Mouse (Mus musculus) MEL (cell line): Measurements from ENCODE around the gene Taok1. TPM values are rescaled to one million over a fixed set of nuclear protein-coding genes. Genes with fewer than 3 reads are reported as not detected.

Source experiments
- DNase-seq: peaks from one replicate; pipeline ENCODE4 v3.0.0; 2011; ENCODE audit warnings: low read depth, low spot score
- H3K27ac ChIP-seq: 2 replicates; pipeline ENCODE4 v1.5.1; 2012; ENCODE audit warnings: low read depth, mild to moderate bottlenecking, control low read depth, low read length, moderate library complexity; ENCODE audit not compliant: control insufficient read depth
- H3K27me3 ChIP-seq, 2 experiments: fragments of 150-350 bp in 1 of 2; sonication (generic) in 1 of 2; 2 replicates each; pipeline ENCODE4 v1.6.1; 2012; ENCODE audit warnings: low read length in 2 of 2, mild to moderate bottlenecking in 2 of 2, improper control_type of control experiment in 1 of 2, moderate library complexity in 1 of 2; ENCODE audit not compliant: insufficient read depth in 2 of 2, control insufficient read depth in 1 of 2
- H3K36me3 ChIP-seq, 2 experiments: 2 replicates each; pipeline ENCODE4 v1.6.1; 2012 to 2014; ENCODE audit warnings: low read length in 2 of 2, improper control_type of control experiment in 1 of 2, inconsistent platforms in 1 of 2, mild to moderate bottlenecking in 1 of 2; ENCODE audit not compliant: insufficient read depth in 2 of 2, control insufficient read depth in 1 of 2
- H3K4me1 ChIP-seq, 2 experiments: fragments of 150-350 bp in 1 of 2; sonication (generic) in 1 of 2; 2 replicates each; pipeline ENCODE4 v1.6.1; 2012; ENCODE audit warnings: low read length in 2 of 2, improper control_type of control experiment in 1 of 2, mild to moderate bottlenecking in 1 of 2; ENCODE audit not compliant: insufficient read depth in 2 of 2, control insufficient read depth in 1 of 2
- H3K4me3 ChIP-seq, 2 experiments: fragments of 150-350 bp in 1 of 2; sonication (generic) in 1 of 2; 2 replicates each; pipeline ENCODE4 v1.5.1; 2012; ENCODE audit warnings: low read depth in 2 of 2, low read length in 2 of 2, mild to moderate bottlenecking in 2 of 2, moderate library complexity in 2 of 2, control low read depth in 1 of 2, improper control_type of control experiment in 1 of 2; ENCODE audit not compliant: control insufficient read depth in 1 of 2, insufficient read depth in 1 of 2
- H3K79me2 ChIP-seq: 2 replicates; pipeline ENCODE4 v1.6.1; 2012; ENCODE audit warnings: mild to moderate bottlenecking, low read length, moderate library complexity; ENCODE audit not compliant: control insufficient read depth, poor library complexity, insufficient read depth
- H3K9ac ChIP-seq: 2 replicates; pipeline ENCODE4 v1.6.1; 2012; ENCODE audit warnings: low read depth, mild to moderate bottlenecking, control low read depth, low read length, moderate library complexity; ENCODE audit not compliant: control insufficient read depth, poor library complexity, severe bottlenecking
- H3K9me3 ChIP-seq: fragments of 150-350 bp; sonication (generic); replicated peaks from 2 replicates; pipeline ENCODE4 v1.6.1; 2012; ENCODE audit warnings: mild to moderate bottlenecking, low read length, improper control_type of control experiment, moderate library complexity; ENCODE audit not compliant: insufficient read depth
- BHLHE40 ChIP-seq: IDR thresholded peaks from 2 replicates; pipeline ENCODE4 v1.6.1; 2012; ENCODE audit warnings: low read depth, mild to moderate bottlenecking, inconsistent platforms, low read length, improper control_type of control experiment, borderline replicate concordance
- CHD1 ChIP-seq: IDR thresholded peaks from 2 replicates; pipeline ENCODE4 v1.6.1; 2012; ENCODE audit warnings: low read depth, mild to moderate bottlenecking, inconsistent platforms, low read length, improper control_type of control experiment
- CHD2 ChIP-seq: IDR thresholded peaks from 2 replicates; pipeline ENCODE4 v1.6.1; 2011; ENCODE audit warnings: low read length, improper control_type of control experiment
- CTCF ChIP-seq, 3 experiments: IDR thresholded peaks in 2 of 3; conservative IDR thresholded peaks in 1 of 3; 2 replicates each; pipeline ENCODE4 v1.5.1; 2011 to 2012; ENCODE audit warnings: low read length in 3 of 3, low read depth in 2 of 3, mild to moderate bottlenecking in 2 of 3, improper control_type of control experiment in 1 of 3, inconsistent platforms in 1 of 3, mixed read lengths in 1 of 3, moderate library complexity in 1 of 3; ENCODE audit not compliant: control insufficient read depth in 1 of 3, insufficient read depth in 1 of 3, poor library complexity in 1 of 3, severe bottlenecking in 1 of 3
- E2F4 ChIP-seq: IDR thresholded peaks from 2 replicates; pipeline ENCODE4 v1.6.1; 2011; ENCODE audit warnings: low read depth, low read length, improper control_type of control experiment, borderline replicate concordance
- ELF1 ChIP-seq: IDR thresholded peaks from 2 replicates; pipeline ENCODE4 v1.6.1; 2014; ENCODE audit warnings: low read depth, mild to moderate bottlenecking, inconsistent platforms, low read length, improper control_type of control experiment, moderate library complexity
- EP300 ChIP-seq, 2 experiments: IDR thresholded peaks; 2 replicates each; pipeline ENCODE4 v1.6.1; 2011; ENCODE audit warnings: improper control_type of control experiment in 2 of 2, low read length in 2 of 2, low read depth in 1 of 2, mild to moderate bottlenecking in 1 of 2
- ETS1 ChIP-seq: IDR thresholded peaks from 2 replicates; pipeline ENCODE4 v1.6.1; 2012; ENCODE audit warnings: low read depth, mild to moderate bottlenecking, inconsistent platforms, low read length, improper control_type of control experiment, moderate library complexity
- GABPA ChIP-seq: IDR thresholded peaks from 2 replicates; pipeline ENCODE4 v1.6.1; 2012; ENCODE audit warnings: low read depth, mild to moderate bottlenecking, inconsistent platforms, low read length, improper control_type of control experiment, moderate library complexity
- GATA1 ChIP-seq: IDR thresholded peaks from 2 replicates; pipeline ENCODE4 v1.6.1; 2011; ENCODE audit warnings: low read depth, low read length, improper control_type of control experiment
- HCFC1 ChIP-seq: IDR thresholded peaks from 2 replicates; pipeline ENCODE4 v1.6.1; 2012; ENCODE audit warnings: low read depth, mild to moderate bottlenecking, inconsistent platforms, low read length, improper control_type of control experiment, moderate library complexity
- JUND ChIP-seq: IDR thresholded peaks from 2 replicates; pipeline ENCODE4 v1.6.1; 2011; ENCODE audit warnings: low read depth, mild to moderate bottlenecking, improper control_type of control experiment, low read length
- MAFK ChIP-seq: IDR thresholded peaks from 2 replicates; pipeline ENCODE4 v1.6.1; 2011; ENCODE audit warnings: low read depth, mild to moderate bottlenecking, low read length, improper control_type of control experiment, borderline replicate concordance
- MAZ ChIP-seq: IDR thresholded peaks from 2 replicates; pipeline ENCODE4 v1.6.1; 2012; ENCODE audit warnings: low read depth, mild to moderate bottlenecking, inconsistent platforms, low read length, improper control_type of control experiment
- MEF2A ChIP-seq: IDR thresholded peaks from 2 replicates; pipeline ENCODE4 v1.6.1; 2014; ENCODE audit warnings: low read depth, mild to moderate bottlenecking, inconsistent platforms, low read length, improper control_type of control experiment; ENCODE audit not compliant: poor library complexity, insufficient replicate concordance, severe bottlenecking; ENCODE audit errors: extremely low read depth
- MXI1 ChIP-seq: IDR thresholded peaks from 2 replicates; pipeline ENCODE4 v1.6.1; 2011; ENCODE audit warnings: mild to moderate bottlenecking, low read depth, low read length, improper control_type of control experiment
- MYC ChIP-seq: IDR thresholded peaks from 2 replicates; pipeline ENCODE4 v1.6.1; 2011; ENCODE audit warnings: low read depth, mild to moderate bottlenecking, low read length, improper control_type of control experiment, moderate library complexity
- NELFE ChIP-seq: IDR thresholded peaks from 2 replicates; pipeline ENCODE4 v1.6.1; 2011; ENCODE audit warnings: low read depth, low read length, improper control_type of control experiment
- NRF1 ChIP-seq: IDR thresholded peaks from 2 replicates; pipeline ENCODE4 v1.6.1; 2014; ENCODE audit warnings: low read depth, mild to moderate bottlenecking, inconsistent platforms, low read length, improper control_type of control experiment, moderate library complexity; ENCODE audit not compliant: poor library complexity, insufficient read depth, severe bottlenecking
- POLR2A ChIP-seq, 2 experiments: IDR thresholded peaks; 2 replicates each; pipeline ENCODE4 v1.6.1; 2011 to 2012; ENCODE audit warnings: low read length in 2 of 2, mild to moderate bottlenecking in 2 of 2, control low read depth in 1 of 2, improper control_type of control experiment in 1 of 2, low read depth in 1 of 2, moderate library complexity in 1 of 2; ENCODE audit not compliant: control insufficient read depth in 1 of 2, insufficient read depth in 1 of 2, poor library complexity in 1 of 2
- POLR2AphosphoS2 ChIP-seq: IDR thresholded peaks from 2 replicates; pipeline ENCODE4 v1.6.1; 2011; ENCODE audit warnings: low read length, improper control_type of control experiment
- RCOR1 ChIP-seq: IDR thresholded peaks from 2 replicates; pipeline ENCODE4 v1.6.1; 2012; ENCODE audit warnings: low read depth, mild to moderate bottlenecking, inconsistent platforms, low read length, improper control_type of control experiment
- SIN3A ChIP-seq: IDR thresholded peaks from 2 replicates; pipeline ENCODE4 v1.6.1; 2012; ENCODE audit warnings: low read length, improper control_type of control experiment, inconsistent platforms
- SMC3 ChIP-seq: IDR thresholded peaks from 2 replicates; pipeline ENCODE4 v1.6.1; 2011; ENCODE audit warnings: low read depth, low read length, improper control_type of control experiment
- TBP ChIP-seq: IDR thresholded peaks from 2 replicates; pipeline ENCODE4 v1.8.0; 2011; ENCODE audit warnings: low read depth, low read length, improper control_type of control experiment
- TCF12 ChIP-seq: IDR thresholded peaks from 2 replicates; pipeline ENCODE4 v1.6.1; 2014; ENCODE audit warnings: low read depth, mild to moderate bottlenecking, inconsistent platforms, low read length, improper control_type of control experiment, moderate library complexity
- ZMIZ1 ChIP-seq: IDR thresholded peaks from 2 replicates; pipeline ENCODE4 v1.6.1; 2012; ENCODE audit warnings: low read depth, mild to moderate bottlenecking, inconsistent platforms, low read length, improper control_type of control experiment, moderate library complexity
- ZNF384 ChIP-seq: IDR thresholded peaks from 2 replicates; pipeline ENCODE4 v1.6.1; 2012; ENCODE audit warnings: low read depth, mild to moderate bottlenecking, inconsistent platforms, low read length, improper control_type of control experiment
- polyA plus RNA-seq, 2 experiments: library from polyadenylated mRNA; stranded (reverse) in 1 of 2; unstranded in 1 of 2; fragments of >175 nt in 1 of 2; fragments of >200 nt in 1 of 2; gene quantifications; 2 replicates each; pipeline versions ENCODE4 v1.2.1 to v1.2.4; 2012; ENCODE audit warnings: low replicate concordance in 2 of 2, low read depth in 1 of 2; ENCODE audit not compliant: insufficient read length in 2 of 2, insufficient read depth in 1 of 2, missing spikeins in 1 of 2
- total RNA-seq: library from RNA; depleted of rRNA; stranded (reverse); fragments of 300-350 nt; gene quantifications from 2 replicates; pipeline ENCODE4 v1.2.3, GENCODE M21; 2012

Gene Taok1
- total and polyA plus RNA-seq, 3 experiments: 7.9 to 31.0 (median 15.9) TPM

GRCm38 (mm10) chr11:77525804-77526486 lies 81.7 kb downstream of the Taok1 start (continued):
- TF ChIP-seq NRF1 (no peak), MXI1 (peak; percentile 20; the same call in 1 of the 2 replicates), NELFE (no peak), MAFK (no peak), ZMIZ1 (no peak), CHD1 (no peak), MYC (peak; percentile 87), E2F4 (no peak)
- TF ChIP-seq, all 39 proteins: peak for 9

- H3K27me3 ChIP-seq: no peaks in the 10 kb centered on the region
- no peaks in the 10 kb centered on the region for H3K79me2 ChIP-seq
- DNase-seq: peak; percentile 89
- H3K27ac ChIP-seq: peak overlapping the region; percentile 42; the same call in 1 of the 2 replicates
- H3K36me3 ChIP-seq: peaks cover 0 to 19% of the 10 kb centered on the region in 2 experiments; a peak in 2 of 4 replicates
- H3K4me3 ChIP-seq: peak overlapping the region in 1 of 2 experiments; percentile 8; a peak in 3 of 4 replicates
- TF ChIP-seq SIN3A: peak; percentile 66
- peak; percentile 16; the same call in 1 of the 2 replicates for TF ChIP-seq TCF12
- TF ChIP-seq HCFC1: peak; percentile 50; the same call in 1 of the 2 replicates
- peak; percentile 80 for TF ChIP-seq MAZ
- TF ChIP-seq POLR2A (IDR thresholded peaks at IDR 0.05; ENCODE audit: control insufficient read depth in 1 of 2, insufficient read depth in 1 of 2, low read depth in 1 of 2, low read length in 2 of 2, poor library complexity in 1 of 2): no peak
- TF ChIP-seq CHD2: peak; percentile 83
- no peak for TF ChIP-seq GABPA
- TF ChIP-seq RCOR1: peak; percentile 71
- TF ChIP-seq NELFE: 0 out of 2 replicates have a peak, but pooled peaks have one; percentile 31
- TF ChIP-seq ETS1: peak; percentile 60; the same call in 1 of the 2 replicates
- TF ChIP-seq BHLHE40: peak; percentile 51; the same call in 1 of the 2 replicates
- peak; percentile 68 for TF ChIP-seq TBP
- no peak for TF ChIP-seq POLR2AphosphoS2
- peak; percentile 27; the same call in 1 of the 2 replicates for TF ChIP-seq SMC3
- peak in 1 of 3 experiments; percentile 23; a peak in 2 of 6 replicates for TF ChIP-seq CTCF (IDR thresholded peaks at IDR 0.05 in 2 of 3, conservative IDR thresholded peaks at IDR 0.05 in 1 of 3; ENCODE audit: control insufficient read depth in 1 of 3, insufficient read depth in 1 of 3, low read depth in 2 of 3, low read length in 3 of 3, poor library complexity in 1 of 3, severe bottlenecking in 1 of 3)
- TF ChIP-seq NRF1: no peak
- peak; percentile 21; the same call in 1 of the 2 replicates for TF ChIP-seq MXI1
- no peak for TF ChIP-seq MEF2A
- TF ChIP-seq JUND: peak; percentile 44; the same call in 1 of the 2 replicates
- TF ChIP-seq ELF1: peak; percentile 46
- TF ChIP-seq EP300 (IDR thresholded peaks at IDR 0.05; ENCODE audit: low read depth in 1 of 2, low read length in 2 of 2): peak; percentile 69 to 77
- TF ChIP-seq CHD1: no peak; the same call in 1 of the 2 replicates
- peak; percentile 28; the same call in 1 of the 2 replicates for TF ChIP-seq MYC
- peak; percentile 64 for TF ChIP-seq ZNF384
- 0 out of 2 replicates have a peak, but pooled peaks have one; percentile 7 for TF ChIP-seq GATA1
- no peaks in the 10 kb centered on the region for H3K9me3 ChIP-seq
- H3K4me1 ChIP-seq: peaks cover 10 to 16% of the 10 kb centered on the region in 2 experiments
- peak overlapping the region; percentile 31 for H3K9ac ChIP-seq
Measured at GRCm38 (mm10) chr11:77520601-77521529, 86.8 kb downstream of the Taok1 start.
